Mouse (Mus musculus) CD4-positive, CD25-positive, alpha-beta regulatory T cell, adult 2 months (primary cell): ENCODE data around the gene Frmd4b.
A peak's percentile ranks its signal among the peaks of the same experiment; 100 is the strongest.

Experiments
- DNase-seq: peaks from one replicate; pipeline ENCODE4 v3.0.0-alpha.2; 2012; ENCODE audit warnings: low read depth, low spot score

Frmd4b gene

DNA sequence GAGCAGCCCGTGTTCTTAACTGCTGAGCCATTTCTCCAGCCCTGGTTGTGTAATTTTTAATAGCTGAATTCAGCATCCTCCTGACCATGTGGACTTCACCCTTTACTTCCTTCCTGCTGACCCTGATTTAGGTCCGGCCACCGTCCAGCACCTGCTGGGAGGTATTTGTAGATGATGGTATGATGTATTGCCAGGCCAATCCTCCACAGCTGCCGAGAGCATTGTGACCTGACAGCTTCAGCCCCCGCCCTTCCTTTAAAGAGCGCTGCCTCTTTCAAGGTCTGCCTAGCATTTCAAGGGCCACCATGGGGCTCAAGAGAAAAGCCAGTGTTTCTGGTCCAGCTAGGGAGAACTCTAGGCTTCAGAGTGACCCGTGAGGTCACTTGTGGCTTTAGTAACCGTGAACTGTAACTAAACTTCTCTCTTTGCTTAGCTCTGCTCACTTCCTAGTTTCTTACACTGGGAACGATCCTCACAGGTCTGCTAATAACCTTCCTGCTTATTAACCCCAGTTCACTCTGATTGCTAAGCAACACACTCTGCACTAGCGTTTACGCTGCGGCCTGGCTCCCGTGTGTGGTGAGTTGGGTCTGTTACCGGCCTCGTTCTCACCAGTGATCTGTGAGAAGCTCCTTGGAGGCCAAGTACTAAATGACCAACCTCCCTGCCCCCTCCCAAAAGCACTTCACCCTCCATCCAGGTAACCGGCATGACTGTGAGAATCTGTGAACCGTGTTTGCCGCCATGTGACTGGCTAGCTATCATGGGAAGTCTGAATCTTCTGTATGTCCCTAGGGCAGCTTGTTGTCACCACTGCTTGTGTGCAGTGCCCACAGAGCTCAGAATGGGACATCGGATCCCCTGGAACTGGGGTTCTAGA is 138.1 kb downstream of the Frmd4b start:
- no peak for DNase-seq

DNA sequence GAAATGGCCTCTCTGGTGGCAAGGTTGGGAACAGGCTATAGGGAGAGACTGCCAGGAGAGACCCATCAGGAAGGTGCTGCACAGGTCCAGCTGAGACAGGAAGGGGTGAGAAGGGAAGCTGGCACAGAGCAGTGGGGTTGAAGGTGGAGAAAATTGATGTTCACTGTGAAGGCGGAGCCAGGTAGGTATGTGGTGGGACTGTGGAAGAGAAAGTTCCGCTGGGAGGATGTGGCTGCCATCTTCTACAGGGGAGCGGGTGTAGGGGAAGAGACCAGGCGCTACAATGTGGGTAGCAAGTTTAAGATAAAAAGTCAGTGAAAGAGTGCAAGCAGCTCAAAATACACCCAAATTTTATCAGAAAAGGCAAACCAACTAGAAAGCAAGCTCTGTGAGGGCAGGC is 143.7 kb downstream of the Frmd4b start:
- DNase-seq = peak; percentile 30

DNA sequence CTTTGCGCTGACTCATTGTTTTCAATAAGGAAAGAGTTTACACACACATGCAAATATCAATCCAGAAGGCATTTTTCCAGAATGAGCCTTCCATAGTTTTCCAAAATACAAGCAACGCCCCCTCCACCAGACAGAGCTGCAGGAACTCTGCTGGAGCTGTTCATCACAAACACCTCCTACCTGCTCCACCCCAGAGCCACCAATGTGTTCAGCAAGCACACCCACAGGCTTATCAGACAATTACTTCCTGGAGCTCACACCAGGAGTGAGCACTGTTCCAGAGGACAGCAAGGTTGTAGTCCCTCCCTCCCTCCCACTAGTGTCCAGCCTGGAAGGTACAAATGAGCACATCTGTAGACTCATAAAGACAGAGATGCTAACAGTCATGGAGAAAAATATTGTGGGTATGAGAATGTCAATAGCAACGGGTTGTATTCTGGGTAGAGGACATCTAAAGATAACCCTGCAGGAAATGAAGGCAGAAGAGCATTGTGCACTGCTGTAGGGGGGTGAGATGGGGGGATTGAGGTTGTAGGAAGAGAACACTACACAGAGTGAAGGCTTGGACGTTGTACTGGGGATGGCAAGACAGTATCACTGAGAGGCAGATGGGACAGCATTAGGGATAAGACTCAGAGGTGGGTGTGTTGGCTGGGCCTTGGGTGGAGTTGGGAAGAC is 144.3 kb downstream of the Frmd4b start:
- DNase-seq = peak; percentile 23

DNA sequence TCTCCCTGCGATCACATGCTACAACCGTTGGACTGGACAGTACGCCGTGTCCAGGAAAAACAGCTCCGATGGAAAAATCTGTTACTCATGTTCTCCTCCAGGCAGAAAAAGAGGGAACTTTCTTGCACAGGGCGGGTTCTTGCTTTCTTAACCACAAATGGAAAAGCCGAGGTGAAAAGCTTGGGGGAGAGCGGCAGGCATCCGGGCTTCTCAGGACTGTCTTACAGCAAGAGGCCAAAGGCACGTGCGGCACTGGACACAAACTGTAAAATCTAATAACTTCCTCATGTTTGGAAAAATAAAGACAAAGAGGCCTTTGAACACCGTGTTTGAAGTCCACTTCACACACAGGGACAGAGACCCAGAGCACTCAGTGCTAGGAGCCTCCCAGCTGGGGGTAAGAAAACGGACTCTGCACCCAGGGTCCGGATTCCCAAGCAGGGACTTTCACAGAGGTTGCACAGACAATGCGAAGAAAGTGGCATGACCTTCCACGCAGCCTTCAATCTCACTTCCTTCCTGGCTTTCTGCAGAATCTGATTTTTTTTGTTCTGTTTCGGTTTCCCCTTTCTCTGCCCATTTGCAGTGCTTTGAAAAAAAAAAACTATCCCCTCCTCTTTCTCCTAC is 153.3 kb downstream of the Frmd4b start:
- DNase-seq = peak; percentile 51

DNA sequence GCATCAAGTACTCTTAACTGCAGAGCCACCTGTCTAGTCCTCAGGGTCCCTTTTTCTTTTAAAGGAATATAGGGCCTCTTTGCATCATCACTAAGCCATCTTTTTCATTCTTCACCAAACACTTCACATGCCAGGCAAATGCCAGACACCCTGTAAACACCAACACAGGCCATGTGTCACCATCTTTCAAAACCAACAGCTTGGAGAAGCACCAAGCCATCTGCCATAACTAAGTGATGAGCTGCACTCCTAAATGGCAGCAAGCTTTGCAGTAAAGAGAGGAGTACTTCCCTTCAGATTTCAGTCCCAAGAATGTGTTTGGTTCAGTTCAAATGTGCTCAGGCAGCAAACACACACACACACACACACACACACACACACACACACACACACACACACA is 154.9 kb downstream of the Frmd4b start:
- no peak for DNase-seq

DNA sequence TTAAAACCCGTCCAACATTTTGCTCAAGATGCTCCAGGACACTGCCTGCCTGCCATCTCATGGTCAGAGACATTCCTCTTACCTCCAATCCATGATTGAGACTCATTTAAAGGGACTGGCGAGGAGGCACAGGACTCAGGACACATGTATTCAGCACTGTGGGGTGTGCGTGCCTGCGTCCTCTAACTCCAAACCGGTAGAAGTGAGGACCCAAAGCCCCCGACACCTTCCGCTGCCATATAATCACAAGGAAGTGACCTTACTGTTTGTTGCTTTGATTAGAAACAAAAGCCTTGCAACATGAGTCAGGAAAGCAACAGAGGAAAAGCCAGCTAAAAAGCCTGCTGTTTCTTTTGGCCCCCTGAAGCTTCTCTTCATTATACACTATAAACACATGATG is 158.2 kb downstream of the Frmd4b start:
- no peak for DNase-seq

DNA sequence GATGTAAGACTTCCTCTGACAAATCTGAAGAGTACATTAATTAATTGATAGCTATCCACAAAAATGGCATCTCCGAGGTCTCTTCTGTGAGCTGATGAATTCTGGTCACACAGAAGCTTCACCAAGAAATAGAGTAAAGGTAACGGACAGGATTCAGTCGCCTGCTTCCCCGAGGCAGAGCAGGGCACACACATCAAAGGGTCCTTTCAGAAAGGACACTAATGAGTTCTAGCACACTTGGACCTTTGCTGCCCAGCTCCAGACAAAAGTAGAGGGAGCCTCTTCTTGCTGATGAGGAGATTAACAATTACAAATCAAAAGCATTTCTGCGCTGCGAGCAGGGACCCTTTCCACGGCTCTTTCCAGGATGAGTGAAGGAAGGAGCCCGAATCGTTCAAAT is 159.0 kb downstream of the Frmd4b start:
- DNase-seq = no peak

DNA sequence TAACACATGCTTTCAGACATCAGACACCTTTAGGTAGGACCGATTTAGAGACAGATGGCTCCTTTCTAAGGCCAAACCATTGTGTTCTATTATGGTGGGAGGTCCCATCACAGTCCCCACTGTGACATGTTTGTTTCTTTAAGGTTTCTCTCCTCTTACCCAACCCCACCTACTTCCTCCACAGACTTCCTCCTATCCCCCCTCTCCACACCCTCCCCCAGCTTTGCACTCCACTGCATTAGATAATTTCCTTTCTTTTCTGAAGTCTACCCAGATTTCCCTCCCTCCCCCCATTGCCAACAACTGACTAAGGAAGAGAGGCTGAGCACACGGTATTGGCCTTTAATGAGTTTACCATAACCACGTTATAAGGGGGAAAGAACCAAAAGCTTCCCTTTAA is 159.4 kb downstream of the Frmd4b start:
- DNase-seq = peak; percentile 52

DNA sequence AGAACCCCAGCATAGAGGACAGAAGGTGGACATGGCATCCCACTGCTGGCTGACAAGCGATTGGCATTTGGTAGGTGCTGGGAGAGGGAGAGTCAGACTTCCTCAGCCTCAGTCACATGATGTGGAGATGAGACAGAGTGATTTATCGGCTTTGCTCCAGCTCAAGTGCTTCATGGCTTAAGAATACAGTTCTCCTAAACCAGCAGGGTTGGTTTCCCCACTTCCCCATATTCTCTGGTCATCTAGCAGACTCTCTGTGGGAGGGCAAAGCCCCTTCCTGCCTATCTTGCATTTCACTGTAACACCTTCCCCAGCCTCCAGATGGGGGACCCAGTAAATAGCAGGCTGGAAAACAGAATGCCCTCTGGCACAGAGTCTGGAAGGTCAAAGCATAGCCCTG is 160.1 kb downstream of the Frmd4b start:
- peak; percentile 12 for DNase-seq

DNA sequence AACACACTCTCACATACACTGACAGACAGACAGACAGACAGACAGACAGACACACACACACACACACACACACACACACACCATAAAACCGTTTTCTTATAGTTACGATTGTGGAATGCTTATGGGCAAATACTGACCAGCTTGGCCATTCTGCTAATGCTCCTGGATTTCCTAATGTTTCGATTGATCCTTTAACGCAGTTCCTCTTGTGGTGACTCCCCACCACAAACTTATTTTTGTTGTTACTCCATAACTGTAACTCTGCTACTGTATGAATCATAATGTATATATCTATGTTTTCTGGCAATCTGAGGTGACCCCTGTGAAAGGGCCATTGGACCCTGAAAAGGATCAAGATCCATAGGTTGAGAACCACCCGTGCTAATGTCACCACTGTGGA is 165.1 kb downstream of the Frmd4b start:
- DNase-seq = no peak

DNA sequence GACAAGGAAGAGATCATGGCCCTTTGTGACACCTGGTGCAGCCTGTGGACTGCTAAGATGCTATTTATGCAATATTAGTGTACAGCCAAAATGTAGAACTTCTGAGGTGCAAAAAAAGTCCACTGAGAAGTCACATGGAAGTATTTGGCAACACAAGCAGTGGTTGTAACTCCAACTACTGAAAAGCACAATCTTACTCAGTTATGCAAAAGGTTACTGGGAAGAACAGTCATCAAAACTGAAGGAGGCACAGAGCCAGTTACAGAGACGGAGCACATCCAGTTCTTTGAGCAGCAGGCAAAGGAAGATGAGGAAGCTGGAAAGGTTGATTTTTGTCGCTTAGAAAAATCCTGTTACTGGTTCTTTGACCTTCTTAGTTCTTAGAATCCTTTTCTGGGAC is 167.5 kb downstream of the Frmd4b start:
- no peak for DNase-seq

DNA sequence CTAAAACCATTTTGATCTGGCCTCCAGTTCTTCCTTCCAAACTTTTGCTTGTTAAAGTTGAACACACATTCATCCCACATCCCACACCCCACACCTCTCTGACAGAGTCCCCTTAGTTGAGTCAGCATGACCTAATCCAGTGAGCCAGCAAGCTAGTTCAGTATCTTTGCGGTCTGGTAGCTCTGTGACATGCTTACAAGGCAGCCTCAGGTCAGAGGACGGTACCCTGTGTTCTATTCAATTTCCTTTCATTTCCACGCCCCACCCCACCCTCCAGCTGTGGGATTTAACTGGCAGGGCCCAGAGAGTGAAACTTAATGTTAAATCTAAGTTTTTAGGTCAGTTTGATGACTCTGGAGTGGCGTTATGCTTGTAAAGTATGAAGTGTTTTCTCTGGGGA is 170.3 kb downstream of the Frmd4b start:
- DNase-seq = peak; percentile 14

DNA sequence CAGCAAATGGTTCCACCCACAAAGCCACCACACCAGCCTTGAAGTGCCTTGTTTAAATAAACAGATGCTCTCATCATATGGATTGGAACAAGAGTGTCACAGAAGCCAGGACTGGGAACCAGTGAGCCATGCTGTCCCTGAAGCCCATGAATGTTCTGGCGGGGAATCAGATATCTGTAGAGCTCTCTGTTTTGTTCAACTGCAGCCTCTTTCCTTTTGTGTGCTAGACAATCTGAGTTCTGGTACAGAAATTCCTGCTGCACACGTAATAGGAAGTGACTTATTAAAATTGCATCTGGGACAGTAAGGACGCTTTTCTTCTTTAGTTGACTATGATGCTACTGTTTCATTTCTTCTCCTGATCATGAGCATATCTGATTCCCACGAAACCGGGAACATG is 173.2 kb downstream of the Frmd4b start:
- no peak for DNase-seq

DNA sequence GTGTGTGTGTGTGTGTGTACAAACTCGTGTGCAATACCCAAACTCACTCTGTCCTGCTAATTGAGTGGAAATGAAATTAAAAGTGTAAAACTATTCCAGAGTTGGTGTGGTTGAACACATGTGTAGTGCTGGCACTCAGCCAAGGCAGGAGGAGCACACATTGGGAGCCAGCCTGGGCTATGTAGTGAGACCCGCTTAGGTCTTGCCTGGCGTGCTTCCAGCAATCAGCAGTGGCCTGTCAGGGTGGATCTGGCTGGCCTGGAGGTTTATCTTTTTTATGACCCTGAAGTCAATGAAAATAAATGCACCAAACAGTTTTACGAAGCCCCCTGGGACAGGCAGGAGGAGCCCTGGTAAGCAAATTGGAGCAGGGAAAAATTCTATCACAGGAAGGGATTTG is 173.8 kb downstream of the Frmd4b start:
- DNase-seq = no peak

DNA sequence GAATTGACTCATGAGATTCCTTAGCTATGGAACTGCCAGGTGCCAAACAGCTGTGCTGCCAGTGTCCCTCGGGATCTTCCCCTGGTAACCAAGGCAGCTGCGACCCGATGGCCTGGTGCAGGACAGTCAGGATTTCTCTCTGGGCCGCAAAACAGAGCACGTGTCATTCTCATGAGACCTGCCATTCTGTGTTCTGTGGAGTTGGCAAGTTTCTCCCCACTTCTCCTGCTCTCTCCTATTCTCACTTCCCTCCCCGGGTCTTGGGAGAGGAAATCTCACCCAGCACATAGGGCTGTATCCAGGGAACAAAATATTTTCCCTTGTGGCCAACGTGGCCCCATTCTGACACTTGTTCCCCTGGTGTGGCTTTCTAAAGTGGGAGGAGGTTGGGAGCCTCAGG is 176.0 kb downstream of the Frmd4b start:
- DNase-seq = no peak

DNA sequence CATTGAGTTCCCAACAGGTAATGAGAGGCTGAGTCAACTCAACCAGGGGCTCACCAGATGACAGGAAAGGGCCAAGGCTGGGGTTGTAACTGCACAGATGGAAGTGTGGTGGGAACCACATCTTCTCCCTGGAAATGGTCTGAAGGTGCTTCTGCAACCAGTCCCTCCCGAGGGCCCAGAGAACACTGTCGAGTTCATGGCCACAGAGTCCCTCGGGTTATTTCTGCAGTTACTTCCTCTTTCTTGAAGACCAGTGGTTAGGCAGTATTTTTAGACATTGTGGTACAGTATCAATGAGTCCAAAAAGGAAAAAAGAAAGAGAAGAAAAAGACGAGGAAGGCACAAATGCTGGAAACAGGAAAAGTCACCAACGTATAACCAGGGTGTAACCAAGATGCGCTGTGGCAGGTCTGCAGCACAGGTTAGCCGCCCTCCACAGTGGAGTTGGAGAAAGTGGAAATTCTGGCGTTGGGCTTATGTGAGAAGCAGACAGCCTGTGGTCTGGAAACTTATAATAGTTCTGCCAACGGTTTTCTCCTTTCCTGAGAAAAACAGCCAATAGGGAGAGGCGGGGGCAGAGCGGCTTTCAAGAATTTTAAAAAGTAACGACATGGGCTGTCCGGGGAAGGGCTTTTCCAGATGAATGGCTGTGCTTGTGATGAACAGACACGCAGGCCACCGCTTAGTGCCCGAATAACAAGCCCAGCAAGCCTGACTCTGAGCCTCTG is 178.3 kb downstream of the Frmd4b start:
- DNase-seq = no peak

DNA sequence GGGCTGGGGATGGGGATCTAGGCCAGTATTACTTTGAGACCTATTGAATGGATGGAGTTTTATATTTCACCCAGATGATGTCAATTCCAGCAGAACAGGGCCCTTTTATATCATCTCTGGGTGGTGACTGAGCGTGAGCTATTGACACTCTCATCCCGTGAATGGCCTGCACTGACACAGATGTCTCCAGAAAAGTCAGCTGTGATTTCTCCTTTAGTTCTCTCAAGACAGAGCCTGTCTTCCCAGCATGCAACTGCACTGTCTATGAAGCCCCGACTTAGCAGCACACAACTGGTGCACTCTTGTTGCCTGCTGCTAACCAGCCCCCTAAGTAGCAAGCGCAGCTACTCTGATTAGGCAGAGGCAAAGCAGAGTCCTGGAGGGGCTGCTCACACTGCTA is 182.6 kb downstream of the Frmd4b start:
- DNase-seq = no peak

DNA sequence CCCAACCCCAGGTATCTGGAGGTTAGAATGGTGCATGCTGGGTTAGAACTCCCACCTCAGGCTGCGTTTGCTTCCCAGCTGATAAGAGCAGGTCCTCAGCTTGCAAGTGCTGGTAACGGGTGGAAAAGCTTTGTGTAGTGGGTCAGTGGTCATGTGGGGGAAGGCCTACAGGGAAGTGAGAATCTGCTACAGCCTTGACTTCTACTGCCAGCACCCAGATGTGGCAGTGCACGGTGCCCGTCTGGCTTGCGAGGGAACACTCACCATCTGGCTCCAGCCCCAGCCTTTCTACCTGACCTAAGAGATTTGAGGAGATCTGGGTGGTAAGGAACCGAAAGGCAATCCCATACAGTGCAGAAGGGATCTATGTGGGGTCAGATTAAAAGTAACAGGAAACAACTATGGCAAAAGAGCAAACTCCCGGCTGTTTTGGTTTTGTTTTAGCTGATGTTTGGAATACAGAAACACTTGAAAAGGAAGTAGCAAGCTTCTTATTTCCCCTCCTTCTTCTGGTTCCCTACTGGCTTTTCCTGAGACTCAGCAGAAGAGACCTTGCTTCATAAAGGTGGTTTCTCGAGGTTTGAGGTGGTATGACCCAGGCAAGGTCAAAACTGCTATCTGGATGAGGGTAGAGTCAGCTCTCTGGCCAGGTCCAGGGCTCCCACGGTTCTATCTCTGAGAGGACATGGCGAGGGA is 185.9 kb downstream of the Frmd4b start:
- DNase-seq = no peak

DNA sequence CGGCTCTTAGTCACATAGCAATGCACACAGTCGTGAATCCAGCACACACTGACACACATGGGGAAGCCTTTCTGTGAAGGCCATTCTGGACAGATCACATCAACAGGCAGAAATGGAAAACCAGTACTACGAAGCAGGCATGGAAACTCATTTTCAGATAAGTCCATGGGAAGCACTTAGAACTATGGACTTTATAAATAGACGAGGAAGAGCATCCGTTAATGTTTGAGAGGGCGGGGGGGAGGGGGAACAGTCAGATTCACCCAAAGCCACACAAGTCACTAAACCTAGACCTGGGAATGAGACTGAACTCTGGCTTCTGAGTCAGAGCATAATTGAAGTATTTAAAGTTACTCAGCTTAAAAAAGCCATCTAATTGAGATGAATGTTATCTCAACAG is 186.8 kb downstream of the Frmd4b start:
- DNase-seq = no peak

DNA sequence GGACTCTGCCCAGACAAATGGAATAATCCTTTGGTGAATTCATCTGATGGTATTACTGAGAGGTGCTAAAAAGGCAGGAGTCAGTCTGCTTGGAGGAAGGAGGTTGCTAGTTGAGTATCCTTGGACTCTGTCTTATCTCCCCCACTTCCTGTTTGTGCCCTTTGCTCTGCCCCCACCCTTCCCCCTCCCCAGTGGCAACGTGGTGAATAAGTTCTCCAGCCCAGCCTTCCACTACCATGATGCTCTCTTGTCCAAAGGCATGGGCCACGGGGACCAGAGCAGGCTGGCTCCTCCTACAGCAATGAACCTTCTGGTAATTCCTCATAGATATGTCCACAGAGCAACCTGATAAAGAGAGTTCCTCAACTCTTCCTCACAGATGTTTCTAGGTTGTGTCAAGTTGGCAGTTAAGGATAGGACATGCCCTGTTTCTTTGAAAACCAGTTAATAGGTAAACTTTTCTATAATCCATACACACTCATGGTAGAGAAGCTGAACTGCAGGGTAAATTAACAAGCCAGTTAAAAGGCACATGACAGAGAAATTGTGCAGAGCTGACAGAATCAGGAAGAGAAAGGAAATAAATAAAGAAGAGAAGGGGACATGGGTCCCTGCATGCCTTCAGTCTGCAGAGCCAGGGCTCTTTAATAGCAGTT is 187.5 kb downstream of the Frmd4b start:
- peak; percentile 27 for DNase-seq
